Mouse (Mus musculus) lung, embryonic 15.5 days (tissue): ENCODE results near the gene Gm9913. TPM values are rescaled to one million over a fixed set of nuclear protein-coding genes. Genes with fewer than 3 reads are reported as not detected.
A peak's percentile ranks its signal among the peaks of the same experiment; 100 is the strongest.

Experiments used
- ATAC-seq: fragments of 200-750 bp; cut with Nextera tagmentation; 2 replicates; pipeline ENCODE4 v1.8.0; 2017; ENCODE audit warnings: moderate number of reproducible peaks, borderline replicate concordance; ENCODE audit not compliant: low FRiP score, low TSS enrichment; ENCODE audit errors: extremely low read depth
- H3K27ac ChIP-seq: fragments of 300-500 bp; sonication (generic); 2 replicates; pipeline ENCODE4 v1.5.1; 2015; ENCODE audit warnings: moderate library complexity, mild to moderate bottlenecking, inconsistent platforms
- H3K27me3 ChIP-seq: fragments of 300-500 bp; sonication (generic); 2 replicates; pipeline ENCODE4 v1.6.1; 2015; ENCODE audit warnings: inconsistent platforms
- H3K36me3 ChIP-seq: fragments of 300-500 bp; sonication (generic); 2 replicates; pipeline ENCODE4 v1.6.1; 2015; ENCODE audit warnings: inconsistent platforms
- H3K4me1 ChIP-seq: fragments of 300-500 bp; sonication (generic); 2 replicates; pipeline ENCODE4 v1.6.1; 2015; ENCODE audit warnings: inconsistent platforms
- H3K4me2 ChIP-seq: fragments of 300-500 bp; sonication (generic); 2 replicates; pipeline ENCODE4 v1.6.1; 2015; ENCODE audit warnings: inconsistent platforms, mild to moderate bottlenecking, moderate library complexity
- H3K4me3 ChIP-seq: fragments of 300-500 bp; sonication (generic); 2 replicates; pipeline ENCODE4 v1.5.1; 2015; ENCODE audit warnings: mild to moderate bottlenecking, inconsistent platforms
- H3K9ac ChIP-seq: fragments of 300-500 bp; sonication (generic); 2 replicates; pipeline ENCODE4 v1.6.1; 2015; ENCODE audit warnings: inconsistent platforms
- H3K9me3 ChIP-seq: fragments of 300-500 bp; sonication (generic); 2 replicates; pipeline ENCODE4 v1.6.1; 2016; ENCODE audit warnings: inconsistent platforms
- WGBS: fragments of 180-500 bp; shearing (Covaris S2); methylation state at CpG from one replicate; pipeline ENCODE4 v1.1.7; 2015; 5-methylcytosine and 5-hydroxymethylcytosine counted together
- polyA plus RNA-seq: library from polyadenylated mRNA; unstranded; fragments of >200 nt; fragmentation: Nextera tagmentation; extraction: Ambion mirVana; gene quantifications from 2 replicates; pipeline ENCODE4 v1.2.1, GENCODE M21; 2015

Gene Gm9913
- polyA plus RNA-seq = 0.44 and 0.50 TPM in 2 replicates

DNA sequence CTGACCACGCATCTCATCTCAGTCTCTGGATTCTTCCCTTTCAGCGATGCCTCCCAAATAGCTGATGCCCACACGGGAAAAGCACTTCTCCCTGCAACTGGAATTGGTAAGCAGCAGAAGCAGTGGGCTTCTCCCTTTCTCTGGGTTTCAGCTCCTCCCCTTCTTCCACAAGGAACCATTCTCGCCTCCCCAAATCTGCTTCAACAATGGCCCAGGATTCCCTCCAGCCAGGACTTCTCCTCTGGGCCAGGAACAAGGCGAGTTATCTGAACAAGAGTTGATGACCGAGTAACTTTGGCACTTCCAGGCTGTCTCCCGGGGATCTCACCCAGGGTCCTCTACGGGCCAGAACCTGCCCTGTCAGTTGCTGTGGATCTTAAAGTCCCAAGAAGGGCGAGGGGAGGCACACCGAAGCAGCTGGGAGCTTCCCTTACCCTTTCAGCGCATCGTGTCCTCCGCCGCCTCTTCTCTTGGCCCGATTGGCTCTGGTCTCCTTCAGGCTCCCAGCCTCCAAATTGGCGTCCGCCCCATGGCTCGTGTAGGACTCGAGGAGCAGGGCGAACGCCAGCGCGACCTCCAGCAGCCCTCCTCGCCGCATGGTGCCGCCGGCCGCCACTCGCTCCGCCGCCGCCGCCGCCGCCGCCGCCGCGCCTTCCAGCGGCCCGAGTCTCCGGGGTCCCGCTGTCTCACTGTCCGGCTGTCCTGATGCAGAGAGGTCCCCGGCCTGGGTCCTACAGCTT lies at the start of gene Gm9913:
TSS of gene Gm9913 (plus strand) at position 84 of the 740 bp plus-strand sequence.
- Histone ChIP-seq H3K4me2 (peak within 1 kb of the TSS; percentile 92), H3K4me1 (peaks cover 12% of the 10 kb centered on the region; the same call in 1 of the 2 replicates), H3K9ac (peak within 1 kb of the TSS; percentile 84), H3K27ac (peak within 1 kb of the TSS; percentile 89), H3K4me3 (peak within 1 kb of the TSS; percentile 57), H3K27me3 (0 out of 2 replicates have a peak, but pooled peaks cover 10% of the 10 kb centered on the region), H3K36me3 (no peaks in the 10 kb centered on the region), H3K9me3 (no peaks in the 10 kb centered on the region)
- WGBS = under 1% methylated on average over 45 of the region's 45 CpGs
- ATAC-seq = peak; percentile 40; the same call in 1 of the 2 replicates

DNA sequence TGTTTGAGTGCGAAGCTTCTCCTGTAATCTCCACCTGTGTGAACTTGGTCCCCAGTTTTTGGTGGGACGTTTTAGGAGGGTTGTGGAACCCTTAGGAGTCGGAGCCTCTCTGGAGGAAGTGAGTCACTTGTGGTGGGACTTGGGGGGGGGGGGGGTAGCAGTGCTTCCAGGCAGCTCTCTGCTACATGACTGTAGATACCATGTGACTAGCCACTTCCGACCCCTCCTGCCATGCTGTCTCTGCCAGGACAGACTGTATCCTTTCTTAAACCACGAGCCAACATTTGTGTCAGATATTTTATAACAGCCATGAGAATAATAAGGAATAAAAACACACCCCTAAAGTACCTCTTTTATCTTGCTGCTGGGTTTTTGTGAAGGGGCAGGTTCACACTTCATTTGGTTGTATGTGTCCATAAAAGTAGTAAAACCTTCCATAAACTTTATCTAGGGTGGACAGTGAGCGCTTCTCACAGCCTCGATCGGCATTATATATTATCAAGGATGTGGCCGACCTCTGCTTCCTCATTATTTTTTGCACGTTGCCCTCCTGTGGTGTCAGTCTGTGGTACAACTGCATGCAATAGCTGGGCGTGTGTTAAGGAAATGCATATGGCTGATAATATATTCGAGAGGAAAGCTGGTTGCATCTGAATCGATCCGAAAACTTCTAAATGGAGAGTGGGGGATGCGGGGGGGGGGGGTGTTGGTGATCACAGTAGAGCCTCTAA lies 48.7 kb upstream of the Gm9913 start:
- Histone ChIP-seq H3K4me2 (no peak overlapping the region), H3K27ac (no peak overlapping the region), H3K9me3 (no peaks in the 10 kb centered on the region), H3K9ac (no peak overlapping the region), H3K36me3 (no peaks in the 10 kb centered on the region), H3K4me3 (no peak overlapping the region), H3K27me3 (no peaks in the 10 kb centered on the region), H3K4me1 (peaks cover 13% of the 10 kb centered on the region; the same call in 1 of the 2 replicates)
- ATAC-seq = no peak
- WGBS = 66% methylated on average over 15 of the region's 15 CpGs

DNA sequence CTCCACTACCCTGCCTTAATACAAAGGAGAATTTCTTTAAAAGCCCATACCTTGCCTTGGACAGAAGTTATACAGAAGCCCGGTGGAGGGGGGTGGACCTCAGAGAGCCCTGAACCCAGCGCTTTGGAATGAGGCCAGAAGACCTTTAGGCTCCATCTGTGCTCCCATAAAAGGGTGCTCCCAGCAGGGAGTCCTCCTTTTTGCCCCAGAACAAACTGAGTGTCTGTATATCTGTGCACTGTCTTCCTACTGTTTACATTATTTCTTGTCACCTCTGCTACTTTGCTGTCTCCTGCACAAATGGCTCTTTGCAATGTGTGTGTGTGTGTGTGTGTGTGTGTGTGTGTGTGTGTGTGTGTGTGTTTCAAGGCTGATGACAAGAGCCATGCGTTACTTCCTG lies 45.8 kb upstream of the Gm9913 start:
- 35% methylated on average over 3 of the region's 3 CpGs for WGBS
- no peak overlapping the region for H3K9ac ChIP-seq
- H3K9me3 ChIP-seq = no peaks in the 10 kb centered on the region
- peak; percentile 29; the same call in 1 of the 2 replicates for ATAC-seq
- no peak overlapping the region for H3K4me2 ChIP-seq
- H3K27me3 ChIP-seq = no peaks in the 10 kb centered on the region
- H3K4me1 ChIP-seq = peaks cover 13% of the 10 kb centered on the region; the same call in 1 of the 2 replicates
- no peak overlapping the region for H3K4me3 ChIP-seq
- H3K27ac ChIP-seq = peak overlapping the region; percentile 10; the same call in 1 of the 2 replicates
- peaks cover 5% of the 10 kb centered on the region; the same call in 1 of the 2 replicates for H3K36me3 ChIP-seq

DNA sequence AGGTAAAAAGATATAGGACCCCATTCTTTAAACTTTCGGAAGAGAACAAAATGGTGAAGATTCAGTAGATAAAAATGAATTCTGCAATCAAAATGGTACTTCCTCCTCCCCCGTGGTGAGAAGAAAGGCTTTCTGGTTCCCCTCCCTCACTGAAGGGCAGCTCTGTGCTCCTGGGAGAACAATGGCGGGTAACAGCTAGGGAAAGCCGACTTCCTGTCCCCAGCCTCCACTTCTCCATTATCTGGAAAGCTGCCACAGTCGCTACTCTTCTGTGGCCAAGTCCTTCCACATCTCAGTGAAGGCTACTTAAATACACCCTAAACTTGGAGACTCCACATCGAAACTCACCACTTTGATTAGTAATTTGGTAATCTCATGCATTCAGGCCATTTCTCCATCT lies 40.9 kb upstream of the Gm9913 start:
- WGBS = 67% methylated on average over 6 of the region's 6 CpGs
- H3K27ac ChIP-seq = no peak overlapping the region
- H3K36me3 ChIP-seq = peaks cover 33% of the 10 kb centered on the region
- no peak overlapping the region for H3K4me3 ChIP-seq
- no peak overlapping the region for H3K4me2 ChIP-seq
- H3K9me3 ChIP-seq = no peaks in the 10 kb centered on the region
- no peaks in the 10 kb centered on the region for H3K27me3 ChIP-seq
- H3K4me1 ChIP-seq = peaks cover 4% of the 10 kb centered on the region; the same call in 1 of the 2 replicates
- peak; percentile 42; the same call in 1 of the 2 replicates for ATAC-seq
- no peak overlapping the region for H3K9ac ChIP-seq

DNA sequence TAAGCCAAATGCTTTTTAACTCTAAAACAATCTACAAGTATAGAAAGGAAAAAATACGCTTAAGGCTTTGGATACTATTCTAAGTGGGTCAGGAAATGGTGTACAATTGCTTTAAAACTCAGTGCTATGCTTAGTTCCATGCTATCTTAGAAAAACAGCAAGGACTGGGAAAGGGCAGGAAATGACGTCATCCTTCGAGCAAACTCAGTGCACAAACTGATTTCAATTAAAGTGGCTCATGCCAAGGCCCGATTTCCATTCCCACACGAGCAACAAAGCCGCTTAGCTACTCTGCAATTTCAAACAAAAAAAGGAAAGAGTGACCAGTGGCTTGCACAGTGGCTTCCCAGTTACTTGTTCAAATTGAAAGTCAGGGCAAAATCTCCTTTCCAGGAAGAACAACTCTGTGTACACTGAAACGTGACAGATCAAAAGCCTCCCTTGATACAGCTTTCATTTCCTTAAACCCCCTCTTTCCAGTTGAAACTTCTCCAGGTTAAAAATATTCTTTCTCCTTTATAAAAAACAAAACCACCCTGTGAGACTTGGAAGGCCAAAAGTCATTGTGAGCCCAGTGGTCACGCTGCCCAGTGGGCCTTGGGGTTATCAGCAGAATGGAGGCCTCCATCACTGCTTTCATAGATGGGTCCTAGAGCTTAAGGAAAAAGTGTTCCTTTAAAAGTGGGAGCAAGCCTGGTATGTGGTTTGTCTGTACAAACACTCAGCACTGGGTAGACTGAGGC lies 34.2 kb upstream of the Gm9913 start:
- no peak for ATAC-seq
- peak overlapping the region; percentile 53 for H3K27ac ChIP-seq
- WGBS = 34% methylated on average over 8 of the region's 8 CpGs
- no peaks in the 10 kb centered on the region for H3K9me3 ChIP-seq
- H3K4me3 ChIP-seq = no peak overlapping the region
- H3K4me1 ChIP-seq = peaks cover 20% of the 10 kb centered on the region
- H3K36me3 ChIP-seq = peaks cover 26% of the 10 kb centered on the region
- no peak overlapping the region for H3K9ac ChIP-seq
- no peaks in the 10 kb centered on the region for H3K27me3 ChIP-seq
- H3K4me2 ChIP-seq = no peak overlapping the region

DNA sequence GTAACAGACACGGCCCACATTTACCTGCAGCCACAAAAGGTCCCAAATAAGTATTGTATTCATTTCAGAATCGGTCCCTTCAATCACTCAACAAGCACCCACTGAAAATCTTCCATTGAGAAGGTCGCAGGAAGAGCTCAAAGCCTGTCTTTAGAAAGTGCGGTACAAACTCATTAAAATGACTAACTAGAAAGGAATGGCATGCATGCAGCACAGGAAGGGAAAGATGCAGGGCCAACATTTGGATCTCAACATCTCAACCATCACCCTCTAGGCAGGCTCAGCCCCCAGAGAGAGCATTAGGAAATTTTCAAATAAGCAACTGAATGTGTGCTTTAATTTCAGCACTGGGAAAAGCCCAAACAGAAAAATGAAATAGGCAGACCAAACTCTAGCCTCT lies 33.2 kb upstream of the Gm9913 start:
- Histone ChIP-seq H3K4me2 (no peak overlapping the region), H3K27ac (no peak overlapping the region), H3K36me3 (peaks cover 17% of the 10 kb centered on the region), H3K9ac (no peak overlapping the region), H3K9me3 (no peaks in the 10 kb centered on the region), H3K4me3 (no peak overlapping the region), H3K4me1 (peaks cover 27% of the 10 kb centered on the region), H3K27me3 (no peaks in the 10 kb centered on the region)
- ATAC-seq = no peak
- 74% methylated on average over 4 of the region's 4 CpGs for WGBS

DNA sequence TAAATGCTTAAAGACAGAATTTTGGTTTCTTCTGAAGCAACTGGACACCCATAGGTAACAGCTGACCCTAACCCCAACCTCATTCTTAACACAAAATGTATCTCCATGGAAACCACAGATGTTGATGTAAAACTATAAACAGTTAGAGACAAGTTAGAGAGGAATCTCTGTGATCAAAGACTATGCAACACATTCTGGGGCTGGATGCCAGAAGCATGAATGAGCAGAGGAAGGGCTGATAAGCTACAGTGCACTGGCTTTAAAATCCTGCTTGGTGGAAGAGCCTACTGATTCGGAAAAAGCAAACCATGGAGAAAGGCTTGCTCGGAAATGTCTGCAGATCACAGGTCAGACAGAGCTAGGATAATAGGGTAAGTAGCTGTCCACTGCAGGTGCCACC lies 31.7 kb upstream of the Gm9913 start:
- WGBS = 21% methylated on average over 2 of the region's 2 CpGs
- Histone ChIP-seq H3K36me3 (peaks cover 8% of the 10 kb centered on the region; the same call in 1 of the 2 replicates), H3K27me3 (no peaks in the 10 kb centered on the region), H3K4me2 (no peak overlapping the region), H3K4me1 (peaks cover 30% of the 10 kb centered on the region), H3K4me3 (no peak overlapping the region), H3K27ac (peak overlapping the region; percentile 39; the same call in 1 of the 2 replicates), H3K9me3 (no peaks in the 10 kb centered on the region), H3K9ac (no peak overlapping the region)
- ATAC-seq = peak; percentile 68; the same call in 1 of the 2 replicates

- no peak overlapping the region for H3K9ac ChIP-seq
- H3K9me3 ChIP-seq = no peaks in the 10 kb centered on the region
- no peaks in the 10 kb centered on the region for H3K27me3 ChIP-seq
- 0 out of 2 replicates have a peak, but pooled peaks cover 4% of the 10 kb centered on the region for H3K36me3 ChIP-seq
- H3K4me3 ChIP-seq = no peak overlapping the region
- H3K4me1 ChIP-seq = peaks cover 40% of the 10 kb centered on the region
- ATAC-seq = no peak
- no peak overlapping the region for H3K4me2 ChIP-seq
- 68% methylated on average over 5 of the region's 5 CpGs for WGBS
- H3K27ac ChIP-seq = no peak overlapping the region
Measured at GRCm38 (mm10) chr2:125474690-125475089, 30.2 kb upstream of the Gm9913 start.

DNA sequence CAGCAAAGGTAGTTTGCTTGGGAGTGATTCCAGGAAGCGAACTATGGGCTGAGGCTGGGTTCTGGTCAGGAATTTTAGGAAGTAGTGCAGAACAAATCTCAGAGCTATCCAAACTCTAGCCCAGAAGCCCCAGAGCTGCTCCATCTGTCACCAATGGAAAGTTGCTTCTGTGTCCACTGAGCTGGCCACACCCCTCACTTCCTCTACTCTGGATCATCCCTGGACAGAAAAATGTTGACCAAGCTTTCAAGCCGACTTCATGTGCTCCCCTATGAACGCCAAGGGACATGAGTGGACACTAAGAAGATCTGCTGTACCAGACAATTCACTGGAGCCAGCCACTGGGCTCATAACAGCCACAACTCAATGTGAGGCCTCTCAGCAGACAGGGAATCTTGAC lies 28.7 kb upstream of the Gm9913 start:
- Histone ChIP-seq H3K4me2 (no peak overlapping the region), H3K4me3 (no peak overlapping the region), H3K27ac (no peak overlapping the region), H3K36me3 (0 out of 2 replicates have a peak, but pooled peaks cover 4% of the 10 kb centered on the region), H3K9ac (no peak overlapping the region), H3K4me1 (peaks cover 49% of the 10 kb centered on the region), H3K27me3 (no peaks in the 10 kb centered on the region), H3K9me3 (no peaks in the 10 kb centered on the region)
- WGBS = 61% methylated on average over 3 of the region's 3 CpGs
- no peak for ATAC-seq

DNA sequence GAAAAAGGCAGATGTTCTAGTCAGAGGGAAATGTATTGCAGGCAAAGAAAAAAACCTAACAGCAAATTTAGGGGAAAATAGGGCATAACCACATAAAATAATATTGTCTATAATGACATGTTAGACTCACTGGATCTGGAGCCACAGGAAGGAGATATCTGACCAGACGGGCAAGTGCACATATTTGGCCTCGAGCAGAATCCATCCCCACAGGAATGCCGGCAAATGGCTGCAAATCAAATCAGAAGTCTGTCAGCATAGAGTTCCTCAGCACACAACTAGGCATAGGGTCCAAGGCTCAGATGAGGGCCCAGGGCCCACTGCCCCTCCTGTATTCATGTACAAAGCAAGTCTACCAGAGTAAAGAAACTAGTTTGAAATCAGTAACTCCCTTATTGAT lies 27.5 kb upstream of the Gm9913 start:
- 74% methylated on average over 3 of the region's 3 CpGs for WGBS
- H3K27me3 ChIP-seq = no peaks in the 10 kb centered on the region
- H3K4me1 ChIP-seq = peaks cover 58% of the 10 kb centered on the region
- H3K4me3 ChIP-seq = no peak overlapping the region
- H3K4me2 ChIP-seq = no peak overlapping the region
- 0 out of 2 replicates have a peak overlapping the region, but pooled peaks have one; percentile 27 for H3K27ac ChIP-seq
- 0 out of 2 replicates have a peak, but pooled peaks cover 4% of the 10 kb centered on the region for H3K36me3 ChIP-seq
- no peaks in the 10 kb centered on the region for H3K9me3 ChIP-seq
- H3K9ac ChIP-seq = no peak overlapping the region
- ATAC-seq = no peak

- 60% methylated on average over 4 of the region's 4 CpGs for WGBS
- H3K27ac ChIP-seq = no peak overlapping the region
Measured at GRCm38 (mm10) chr2:125478705-125479104, 26.2 kb upstream of the Gm9913 start.

More at GRCm38 (mm10) chr2:125478705-125479104, 26.2 kb upstream of the Gm9913 start:
- no peak overlapping the region for H3K4me3 ChIP-seq
- peaks cover 48% of the 10 kb centered on the region for H3K4me1 ChIP-seq
- no peaks in the 10 kb centered on the region for H3K9me3 ChIP-seq
- H3K9ac ChIP-seq = no peak overlapping the region
- H3K4me2 ChIP-seq = no peak overlapping the region
- ATAC-seq = no peak
- H3K27me3 ChIP-seq = no peaks in the 10 kb centered on the region
- H3K36me3 ChIP-seq = no peaks in the 10 kb centered on the region
